Mouse (Mus musculus): ENCODE measurements at regions not wholly inside any gene's neighbourhood (a gene's known extent, or its start where the extent isn't known, plus 50 kb on each side); places are given as distances from the start of the nearest gene placed in this dataset.
"Not testable (repeated sequence)": the region's sequence is repeated elsewhere in the genome, so short reads cannot be mapped to it uniquely, and the experiment has no call there.

- Histone ChIP-seq H3K36me3 (no peaks in the 10 kb centered on the region), H3K9ac (no peak overlapping the region), H3K4me1 (no peaks in the 10 kb centered on the region), H3K4me3 (no peak overlapping the region), H3K9me3 (replicated peaks) (no peaks in the 10 kb centered on the region), H3K27me3 (replicated peaks) (no peaks in the 10 kb centered on the region), H3K4me2 (no peak overlapping the region), H3K27ac (no peak overlapping the region)
- WGBS (ENCODE audit: insufficient replicate concordance): 79% methylated on average over 2 of the region's 2 CpGs
- no peak for ATAC-seq
These were observed 937.0 kb downstream of the Robo1 start for GRCm38 (mm10) chr16:73245073-73245590.

GRCm38 (mm10) chr16:73230599-73230998 is 922.5 kb downstream of the Robo1 start:
- Histone ChIP-seq H3K4me3 (no peak overlapping the region), H3K27me3 (replicated peaks) (no peaks in the 10 kb centered on the region), H3K9ac (no peak overlapping the region), H3K9me3 (replicated peaks) (no peaks in the 10 kb centered on the region), H3K27ac (no peak overlapping the region), H3K4me1 (no peaks in the 10 kb centered on the region), H3K36me3 (no peaks in the 10 kb centered on the region), H3K4me2 (no peak overlapping the region)
- WGBS (ENCODE audit: insufficient replicate concordance): 61% methylated on average over 2 of the region's 2 CpGs
- ATAC-seq: no peak

- Histone ChIP-seq H3K27me3 (replicated peaks) (no peaks in the 10 kb centered on the region), H3K4me3 (no peak overlapping the region), H3K27ac (no peak overlapping the region), H3K9ac (no peak overlapping the region), H3K9me3 (replicated peaks) (no peaks in the 10 kb centered on the region), H3K36me3 (no peaks in the 10 kb centered on the region), H3K4me2 (no peak overlapping the region), H3K4me1 (no peaks in the 10 kb centered on the region)
- 76% methylated on average over 4 of the region's 4 CpGs for WGBS (ENCODE audit: insufficient replicate concordance)
- ATAC-seq: no peak
These were observed 909.4 kb downstream of the Robo1 start for GRCm38 (mm10) chr16:73217555-73217954.

GRCm38 (mm10) chr16:73203542-73203941 is 895.4 kb downstream of the Robo1 start:
- H3K27ac ChIP-seq: no peak overlapping the region
- no peak for ATAC-seq
- H3K36me3 ChIP-seq: no peaks in the 10 kb centered on the region
- no peak overlapping the region for H3K4me3 ChIP-seq
- no peak overlapping the region for H3K4me2 ChIP-seq
- whole genome bisulfite sequencing (ENCODE audit: insufficient replicate concordance): 76% methylated on average over 11 of the region's 11 CpGs
- H3K27me3 ChIP-seq (replicated peaks): no peaks in the 10 kb centered on the region
- no peaks in the 10 kb centered on the region for H3K4me1 ChIP-seq
- H3K9me3 ChIP-seq (replicated peaks): no peaks in the 10 kb centered on the region
- H3K9ac ChIP-seq: no peak overlapping the region

- H3K4me1 ChIP-seq: no peaks in the 10 kb centered on the region
- ATAC-seq: no peak
- no peaks in the 10 kb centered on the region for H3K9me3 ChIP-seq (replicated peaks)
- no peaks in the 10 kb centered on the region for H3K27me3 ChIP-seq (replicated peaks)
- WGBS (ENCODE audit: insufficient replicate concordance): 52% methylated on average over 3 of the region's 3 CpGs
- no peak overlapping the region for H3K4me3 ChIP-seq
- H3K4me2 ChIP-seq: no peak overlapping the region
- H3K9ac ChIP-seq: no peak overlapping the region
- H3K36me3 ChIP-seq: no peaks in the 10 kb centered on the region
- H3K27ac ChIP-seq: no peak overlapping the region
These were observed 892.9 kb downstream of the Robo1 start for GRCm38 (mm10) chr16:73200991-73201390.

GRCm38 (mm10) chr16:73182776-73183175 is 874.7 kb downstream of the Robo1 start:
- H3K4me1 ChIP-seq: no peaks in the 10 kb centered on the region
- no peak overlapping the region for H3K4me3 ChIP-seq
- H3K27ac ChIP-seq: no peak overlapping the region
- no peak for ATAC-seq
- H3K27me3 ChIP-seq (replicated peaks): no peaks in the 10 kb centered on the region
- no peaks in the 10 kb centered on the region for H3K36me3 ChIP-seq
- no peak overlapping the region for H3K9ac ChIP-seq
- WGBS (ENCODE audit: insufficient replicate concordance): 77% methylated on average over 5 of the region's 5 CpGs
- no peaks in the 10 kb centered on the region for H3K9me3 ChIP-seq (replicated peaks)
- no peak overlapping the region for H3K4me2 ChIP-seq

GRCm38 (mm10) chr16:73182258-73182657 is 874.2 kb downstream of the Robo1 start:
- no peak overlapping the region for H3K27ac ChIP-seq
- no peaks in the 10 kb centered on the region for H3K27me3 ChIP-seq (replicated peaks)
- H3K36me3 ChIP-seq: no peaks in the 10 kb centered on the region
- no peaks in the 10 kb centered on the region for H3K9me3 ChIP-seq (replicated peaks)
- H3K4me3 ChIP-seq: no peak overlapping the region
- no peak for ATAC-seq
- no peak overlapping the region for H3K9ac ChIP-seq
- no peak overlapping the region for H3K4me2 ChIP-seq
- no peaks in the 10 kb centered on the region for H3K4me1 ChIP-seq
- 77% methylated on average over 7 of the region's 7 CpGs for WGBS (ENCODE audit: insufficient replicate concordance)

GRCm38 (mm10) chr16:73155447-73155846 is 847.3 kb downstream of the Robo1 start:
- no peaks in the 10 kb centered on the region for H3K36me3 ChIP-seq
- no peaks in the 10 kb centered on the region for H3K27me3 ChIP-seq (replicated peaks)
- no peaks in the 10 kb centered on the region for H3K9me3 ChIP-seq (replicated peaks)
- H3K4me2 ChIP-seq: no peak overlapping the region
- H3K9ac ChIP-seq: no peak overlapping the region
- H3K4me1 ChIP-seq: no peaks in the 10 kb centered on the region
- ATAC-seq: no peak
- no peak overlapping the region for H3K27ac ChIP-seq
- WGBS (ENCODE audit: insufficient replicate concordance): 32% methylated on average over 2 of the region's 2 CpGs
- H3K4me3 ChIP-seq: no peak overlapping the region

- H3K9ac ChIP-seq; H3K36me3 ChIP-seq; H3K4me2 ChIP-seq; H3K9me3 ChIP-seq (replicated peaks); H3K27ac ChIP-seq; ATAC-seq; H3K4me1 ChIP-seq; H3K27me3 ChIP-seq (replicated peaks); H3K4me3 ChIP-seq: not testable (repeated sequence)
- 86% methylated on average over 1 of the region's 1 CpGs for WGBS (ENCODE audit: insufficient replicate concordance)
These were observed 819.8 kb downstream of the Robo1 start for GRCm38 (mm10) chr16:73127927-73128326.

- no peaks in the 10 kb centered on the region for H3K36me3 ChIP-seq
- no peaks in the 10 kb centered on the region for H3K4me1 ChIP-seq
- no peak for ATAC-seq
- no peaks in the 10 kb centered on the region for H3K9me3 ChIP-seq (replicated peaks)
- no peak overlapping the region for H3K4me2 ChIP-seq
- H3K27ac ChIP-seq: no peak overlapping the region
- H3K27me3 ChIP-seq (replicated peaks): no peaks in the 10 kb centered on the region
- H3K4me3 ChIP-seq: no peak overlapping the region
- no peak overlapping the region for H3K9ac ChIP-seq
These were observed 812.5 kb downstream of the Robo1 start for GRCm38 (mm10) chr16:73120568-73120967.

- Histone ChIP-seq H3K9ac (no peak overlapping the region), H3K27ac (no peak overlapping the region), H3K9me3 (replicated peaks) (no peaks in the 10 kb centered on the region), H3K4me1 (no peaks in the 10 kb centered on the region), H3K36me3 (no peaks in the 10 kb centered on the region), H3K4me3 (no peak overlapping the region), H3K27me3 (replicated peaks) (no peaks in the 10 kb centered on the region), H3K4me2 (no peak overlapping the region)
- 56% methylated on average over 2 of the region's 2 CpGs for WGBS (ENCODE audit: insufficient replicate concordance)
- no peak for ATAC-seq
These were observed 809.2 kb downstream of the Robo1 start for GRCm38 (mm10) chr16:73117338-73117737.

- Histone ChIP-seq H3K27ac (no peak overlapping the region), H3K27me3 (replicated peaks) (no peaks in the 10 kb centered on the region), H3K4me2 (no peak overlapping the region), H3K9me3 (replicated peaks) (no peaks in the 10 kb centered on the region), H3K9ac (no peak overlapping the region), H3K4me3 (no peak overlapping the region), H3K4me1 (no peaks in the 10 kb centered on the region), H3K36me3 (no peaks in the 10 kb centered on the region)
- WGBS (ENCODE audit: insufficient replicate concordance): 79% methylated on average over 7 of the region's 7 CpGs
- ATAC-seq: no peak
These were observed 799.9 kb downstream of the Robo1 start for GRCm38 (mm10) chr16:73108021-73108452.

- Histone ChIP-seq H3K4me3 (no peak overlapping the region), H3K27ac (no peak overlapping the region), H3K36me3 (no peaks in the 10 kb centered on the region), H3K9ac (no peak overlapping the region), H3K9me3 (replicated peaks) (no peaks in the 10 kb centered on the region), H3K4me1 (no peaks in the 10 kb centered on the region), H3K27me3 (replicated peaks) (no peaks in the 10 kb centered on the region), H3K4me2 (no peak overlapping the region)
- 80% methylated on average over 9 of the region's 9 CpGs for WGBS (ENCODE audit: insufficient replicate concordance)
- ATAC-seq: no peak
These were observed 799.5 kb downstream of the Robo1 start for GRCm38 (mm10) chr16:73107608-73108007.
